Mouse (Mus musculus) monocyte, adult 5-6 weeks (primary cell): ENCODE data around the gene Gm49337. TPM values are rescaled to one million over a fixed set of nuclear protein-coding genes. Genes with fewer than 3 reads are reported as not detected.

ENCODE experiments used
- ATAC-seq: fragments of 153-309, 156-312 bp; replicated peaks from 2 replicates; pipeline ENCODE4 v1.8.0; 2017; ENCODE audit warnings: mild to moderate bottlenecking; ENCODE audit not compliant: low TSS enrichment, insufficient number of reproducible peaks, severe bottlenecking, poor library complexity, low FRiP score
- total RNA-seq: library from RNA; stranded (forward); fragments of 200-1000, 200-491, 200-594 nt; gene quantifications from 3 replicates; pipeline ENCODE4 v1.2.3, GENCODE M21; 2017

The Gm49337 gene
- total RNA-seq, 1 experiment from 2014 or later, result 0.76 TPM

DNA sequence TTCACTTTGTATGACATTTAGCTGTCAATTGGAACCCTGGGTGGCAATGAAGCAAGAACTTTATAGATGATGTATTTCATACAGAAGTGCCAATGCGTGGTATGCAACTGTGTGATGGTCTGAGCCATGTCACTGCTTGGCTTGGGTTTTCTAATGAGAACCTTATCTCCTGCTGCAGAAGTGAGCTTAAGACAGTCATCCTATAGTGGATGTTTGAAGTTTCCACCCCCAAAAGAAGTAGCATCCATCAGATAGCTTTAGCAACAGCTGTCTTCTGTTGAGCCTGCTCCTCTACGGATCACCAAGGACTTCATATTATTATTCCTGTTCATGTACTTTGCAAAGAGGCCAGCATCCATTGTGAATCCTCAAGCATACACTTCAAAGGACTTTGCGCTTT lies 76.8 kb downstream of the Gm49337 start:
- ATAC-seq, result no peak

DNA sequence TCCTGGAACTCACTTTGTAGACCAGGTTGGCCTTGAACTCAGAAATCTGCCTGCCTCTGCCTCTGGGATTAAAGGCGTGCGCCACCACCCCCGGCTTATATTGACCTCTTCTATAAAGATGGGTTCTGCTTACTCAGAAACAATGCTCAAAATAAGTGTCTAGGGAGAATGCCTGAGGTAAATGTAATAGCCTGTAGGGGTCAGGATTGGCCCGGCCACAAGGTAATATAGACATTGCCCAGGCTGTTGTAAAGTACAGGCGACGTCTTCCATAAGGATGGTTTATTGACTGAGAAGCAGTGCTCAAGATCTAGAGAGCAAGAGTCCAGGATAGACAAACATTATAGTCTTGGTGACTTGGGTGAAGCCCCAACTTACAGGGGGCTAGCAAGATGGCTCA lies 95.0 kb downstream of the Gm49337 start:
- no peak for ATAC-seq

- no peak for ATAC-seq
Observed at GRCm38 (mm10) chr4:116282211-116282610, 109.0 kb downstream of the Gm49337 start.

DNA sequence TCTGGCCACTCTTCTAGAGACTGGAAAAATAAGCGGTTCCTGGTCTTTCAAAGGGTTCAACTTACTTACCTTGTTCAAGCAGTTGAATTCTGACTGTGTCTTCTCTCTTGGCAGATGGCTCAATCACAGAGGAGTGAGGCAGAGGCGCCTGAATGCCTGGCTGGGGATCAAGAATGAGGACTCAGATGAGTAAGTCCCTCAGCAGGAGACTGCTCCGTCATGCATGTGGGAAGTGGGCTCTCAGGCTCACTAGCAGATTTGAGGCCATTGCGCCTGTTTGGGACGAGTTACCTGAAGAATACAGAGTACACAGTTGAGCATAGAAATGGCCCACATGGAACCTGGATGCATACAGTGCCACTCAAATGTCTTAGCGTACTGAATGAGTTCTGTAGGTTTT lies 118.4 kb downstream of the Gm49337 start:
- no peak for ATAC-seq

- no peak for ATAC-seq
Observed at GRCm38 (mm10) chr4:116293296-116293695, 120.1 kb downstream of the Gm49337 start.

- no peak for ATAC-seq
Observed at GRCm38 (mm10) chr4:116300878-116301355, 127.7 kb downstream of the Gm49337 start.

DNA sequence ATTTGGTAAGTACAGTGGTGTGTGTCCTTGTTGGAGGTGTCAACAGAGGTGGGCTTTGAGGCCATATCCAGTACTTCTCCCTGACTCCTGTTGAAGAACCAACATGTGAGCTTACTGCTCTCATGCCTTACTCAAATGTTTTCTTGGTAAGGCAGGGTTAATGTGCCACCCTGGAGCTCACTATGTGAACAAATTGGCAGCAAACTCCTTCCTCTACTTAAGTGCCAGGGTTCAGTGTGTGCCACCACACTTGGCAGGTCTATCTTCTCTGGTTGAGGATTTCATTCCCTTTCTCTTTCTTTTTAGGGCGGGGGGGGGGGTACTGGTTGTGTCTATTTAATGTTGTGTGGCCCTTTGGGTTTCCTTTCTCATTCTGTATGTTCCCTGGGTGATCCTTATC lies 131.4 kb downstream of the Gm49337 start:
- no peak for ATAC-seq

- no peak for ATAC-seq
Observed at GRCm38 (mm10) chr4:116317575-116317974, 144.4 kb downstream of the Gm49337 start.

DNA sequence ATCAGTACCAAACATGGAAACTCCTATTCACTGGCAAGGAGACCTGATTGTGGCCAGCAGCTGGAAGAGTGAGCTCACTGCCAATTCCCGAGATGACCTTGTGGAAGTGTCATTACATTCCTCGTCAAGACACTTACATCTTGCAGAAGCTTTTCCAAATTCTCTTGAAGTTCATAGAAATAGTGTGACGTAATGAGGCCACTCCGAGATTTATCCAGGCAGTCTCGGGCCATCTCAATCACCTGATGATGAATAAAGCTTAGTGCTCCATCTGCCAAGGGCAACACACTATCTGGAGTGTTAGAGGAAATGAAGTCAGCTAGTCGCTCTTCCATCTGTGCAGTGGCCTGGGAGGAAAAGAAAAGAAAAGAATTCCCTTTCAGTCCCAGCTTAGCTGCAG lies 148.9 kb downstream of the Gm49337 start:
- ATAC-seq, result no peak

DNA sequence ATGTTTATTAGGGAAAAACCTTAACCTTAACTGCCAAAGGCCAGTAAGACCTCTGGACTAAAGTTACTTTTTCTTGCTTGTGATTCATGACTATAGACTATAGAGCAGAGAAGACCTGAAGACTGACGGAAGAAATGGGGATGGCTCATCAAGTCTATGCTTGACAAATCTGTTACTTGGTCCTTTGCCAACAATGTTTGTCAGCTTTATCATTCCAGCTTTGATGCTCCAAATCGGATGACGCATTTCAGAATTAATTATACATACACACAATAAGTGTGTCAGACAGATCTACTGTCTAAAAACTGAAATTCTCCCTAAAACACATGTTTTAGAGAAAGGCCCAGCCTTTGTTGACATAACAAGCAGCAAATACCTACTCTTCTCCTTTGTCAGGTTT lies 156.1 kb downstream of the Gm49337 start:
- no peak for ATAC-seq

GRCm38 (mm10) chr4:116336294-116336693 lies 163.1 kb downstream of the Gm49337 start:
- no peak for ATAC-seq

DNA sequence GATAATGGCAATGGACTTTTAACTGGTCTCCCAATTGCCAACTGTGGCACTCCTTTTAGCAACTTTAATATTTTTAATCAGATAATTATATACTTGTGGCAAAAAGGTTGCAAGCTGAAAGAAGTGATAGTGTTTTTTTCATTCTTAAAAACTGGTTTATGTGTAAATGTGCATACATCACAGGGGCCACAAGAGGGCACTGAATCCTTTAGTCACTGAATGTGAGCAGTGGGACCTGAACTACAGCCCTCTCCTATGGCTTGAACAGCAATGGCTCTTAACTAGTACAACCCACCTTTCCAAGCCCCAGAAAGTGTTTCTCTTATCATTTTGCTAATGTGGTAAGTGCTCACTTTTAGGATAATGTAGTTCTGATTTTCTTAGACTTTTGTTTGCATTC lies 168.9 kb downstream of the Gm49337 start:
- ATAC-seq, result no peak

Other genes with a start within 250 kb of the Gm49337 start
- not detected in 3 replicates for gene Dmbx1, start 233.5 kb upstream of the Gm49337 start, total RNA-seq
- 5.3 to 9.1 TPM (median 6.8 TPM) in 3 replicates for gene Faah, start 155.5 kb upstream of the Gm49337 start, total RNA-seq
- 19.5 to 41.1 TPM (median 19.5 TPM) in 3 replicates for gene Nsun4, start 119.5 kb upstream of the Gm49337 start, total RNA-seq
- gene Uqcrh, start 98.3 kb upstream of the Gm49337 start, total RNA-seq, result 438 to 562 TPM (median 516 TPM) in 3 replicates
- 5.2 to 13.2 TPM (median 8.6 TPM) in 3 replicates for gene Lrrc41, start 98.1 kb upstream of the Gm49337 start, total RNA-seq
- 1.1 to 2.1 TPM (median 1.2 TPM) in 3 replicates for gene Rad54l, start 49.7 kb upstream of the Gm49337 start, total RNA-seq
- 10.0 to 24.0 TPM (median 12.7 TPM) in 3 replicates for gene Pomgnt1, start 49.5 kb upstream of the Gm49337 start, total RNA-seq
- gene Lurap1, start 22.0 kb upstream of the Gm49337 start, total RNA-seq, result 0.19 TPM in 1 of 3 replicates, not detected in the others
- not detected in 3 replicates for gene Tspan1, start 5.8 kb upstream of the Gm49337 start, total RNA-seq
- not detected in 3 replicates for gene 1700042G07Rik, start within 50 bp of the Gm49337 start, total RNA-seq
- gene Pik3r3, start 48.2 kb downstream of the Gm49337 start, total RNA-seq, result 0.87 to 2.9 TPM in 2 of 3 replicates, not detected in the other